Mouse (Mus musculus) erythroblast, adult 5-6 weeks (primary cell): ENCODE data around the gene Kctd10. TPM values are rescaled to one million over a fixed set of nuclear protein-coding genes. Genes with fewer than 3 reads are reported as not detected.

Experiments used
- ATAC-seq: replicated peaks from 2 replicates; pipeline ENCODE4 v1.8.0; 2016; ENCODE audit warnings: moderate number of reproducible peaks, mild to moderate bottlenecking, moderate TSS enrichment, inconsistent platforms; ENCODE audit not compliant: poor library complexity, low FRiP score, severe bottlenecking
- total RNA-seq, 2 experiments: library from RNA; stranded (forward) in 1 of 2; stranded (reverse) in 1 of 2; fragments of 150-400 nt in 1 of 2; fragments of 200-764, 138-1000 nt in 1 of 2; gene quantifications; 2 replicates each; pipeline versions ENCODE4 v1.2.3 to v1.2.4; 2015 to 2017; ENCODE audit warnings: low replicate concordance in 2 of 2

Kctd10 gene
- total RNA-seq, 2 experiments from 2014 or later = 5.2 to 15.4 TPM

GRCm38 (mm10) chr5:114356936-114357751, 23.2 kb downstream of the Kctd10 start:
- ATAC-seq = no peak

- 0 out of 2 replicates have a peak, but pooled peaks have one; percentile 37 for ATAC-seq
Observed at GRCm38 (mm10) chr5:114356250-114356935, 23.9 kb downstream of the Kctd10 start.

- ATAC-seq = no peak
Observed at GRCm38 (mm10) chr5:114351490-114351889, 28.8 kb downstream of the Kctd10 start.

GRCm38 (mm10) chr5:114347005-114347404, 33.3 kb downstream of the Kctd10 start:
- no peak for ATAC-seq

- no peak for ATAC-seq
Observed at GRCm38 (mm10) chr5:114345538-114345937, 34.8 kb downstream of the Kctd10 start.

GRCm38 (mm10) chr5:114343612-114344011, 36.7 kb downstream of the Kctd10 start:
- no peak for ATAC-seq

GRCm38 (mm10) chr5:114342996-114343395, 37.3 kb downstream of the Kctd10 start:
- no peak for ATAC-seq

- ATAC-seq = no peak
Observed at GRCm38 (mm10) chr5:114323791-114324507, 56.4 kb downstream of the Kctd10 start.

GRCm38 (mm10) chr5:114323105-114323790, 57.1 kb downstream of the Kctd10 start:
- ATAC-seq = no peak

Other genes with a start within 250 kb of the Kctd10 start
- 0.21 TPM in 1 of 2 replicates, not detected in the other for gene Acacb, start 234.0 kb downstream of the Kctd10 start, total RNA-seq (2015; ENCODE audit: low replicate concordance)
- gene Acacb, start 234.0 kb downstream of the Kctd10 start, total RNA-seq (2017; ENCODE audit: low replicate concordance) = 0.14 TPM in 1 of 2 replicates, not detected in the other
- not detected in 2 replicates for gene Foxn4, start 106.7 kb downstream of the Kctd10 start, total RNA-seq (2015; ENCODE audit: low replicate concordance)
- not detected in 2 replicates for gene Foxn4, start 106.7 kb downstream of the Kctd10 start, total RNA-seq (2017; ENCODE audit: low replicate concordance)
- not detected in 2 replicates for gene Myo1h, start 91.3 kb downstream of the Kctd10 start, total RNA-seq (2015; ENCODE audit: low replicate concordance)
- gene Myo1h, start 91.3 kb downstream of the Kctd10 start, total RNA-seq (2017; ENCODE audit: low replicate concordance) = 0.84 TPM in 1 of 2 replicates, not detected in the other
- gene Ube3b, start 99 bp upstream of the Kctd10 start, total RNA-seq (2015; ENCODE audit: low replicate concordance) = 17.3 and 30.9 TPM in 2 replicates
- gene Ube3b, start 99 bp upstream of the Kctd10 start, total RNA-seq (2017; ENCODE audit: low replicate concordance) = 17.6 and 25.5 TPM in 2 replicates
- gene Mmab, start 63.6 kb upstream of the Kctd10 start, total RNA-seq (2015; ENCODE audit: low replicate concordance) = 0.38 and 1.0 TPM in 2 replicates
- 0.26 and 1.4 TPM in 2 replicates for gene Mmab, start 63.6 kb upstream of the Kctd10 start, total RNA-seq (2017; ENCODE audit: low replicate concordance)
- gene Mvk, start 63.8 kb upstream of the Kctd10 start, total RNA-seq (2015; ENCODE audit: low replicate concordance) = 2.1 TPM in 1 of 2 replicates, not detected in the other
- 2.0 TPM in 1 of 2 replicates, not detected in the other for gene Mvk, start 63.8 kb upstream of the Kctd10 start, total RNA-seq (2017; ENCODE audit: low replicate concordance)
- 1.2 TPM in 1 of 2 replicates, not detected in the other for gene Fam222a, start 187.5 kb upstream of the Kctd10 start, total RNA-seq (2015; ENCODE audit: low replicate concordance)
- not detected in 2 replicates for gene Fam222a, start 187.5 kb upstream of the Kctd10 start, total RNA-seq (2017; ENCODE audit: low replicate concordance)